Mouse (Mus musculus): ENCODE data around the gene Ccdc6.

Ccdc6 gene

DNA sequence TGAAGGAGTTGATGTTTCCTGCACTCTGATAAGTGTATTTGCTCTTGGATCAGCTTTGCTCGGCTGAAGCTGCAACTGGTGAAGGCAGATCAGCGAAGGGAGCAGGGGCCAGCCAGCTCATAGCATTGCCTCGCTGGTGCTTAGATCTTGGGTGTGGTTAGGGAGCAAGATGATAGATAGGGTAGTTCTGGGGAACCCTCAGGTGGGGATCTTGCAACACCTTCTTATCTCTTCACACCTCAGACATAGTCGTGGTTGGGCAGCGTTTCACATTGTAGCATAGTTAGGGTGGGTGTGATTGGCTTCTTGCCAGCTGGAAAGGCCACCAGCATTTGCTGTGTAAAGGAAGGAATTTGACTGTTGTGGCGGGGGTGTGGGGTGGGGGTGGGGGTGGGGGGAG lies 36.3 kb downstream of the Ccdc6 start:
- DNase-seq, result no peak

DNA sequence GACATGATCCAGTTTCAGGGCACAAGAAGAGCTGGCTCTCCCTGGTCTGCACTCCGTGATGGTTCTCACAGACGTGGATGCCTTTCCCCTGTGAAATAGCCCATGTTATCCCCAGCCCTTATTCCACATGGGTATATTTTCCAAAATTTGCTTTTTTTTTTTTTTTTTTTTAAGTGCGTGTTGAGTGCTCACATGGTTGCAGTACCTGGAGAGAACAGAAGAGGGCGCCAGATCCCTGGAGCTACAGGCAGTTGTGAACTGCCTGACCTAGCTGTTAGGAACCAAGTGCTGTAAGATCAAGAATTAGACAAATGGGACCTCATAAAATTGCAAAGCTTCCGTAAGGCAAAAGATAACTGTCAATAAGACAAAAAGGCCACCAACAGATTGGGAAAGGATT lies 38.8 kb downstream of the Ccdc6 start:
- DNase-seq, result no peak

DNA sequence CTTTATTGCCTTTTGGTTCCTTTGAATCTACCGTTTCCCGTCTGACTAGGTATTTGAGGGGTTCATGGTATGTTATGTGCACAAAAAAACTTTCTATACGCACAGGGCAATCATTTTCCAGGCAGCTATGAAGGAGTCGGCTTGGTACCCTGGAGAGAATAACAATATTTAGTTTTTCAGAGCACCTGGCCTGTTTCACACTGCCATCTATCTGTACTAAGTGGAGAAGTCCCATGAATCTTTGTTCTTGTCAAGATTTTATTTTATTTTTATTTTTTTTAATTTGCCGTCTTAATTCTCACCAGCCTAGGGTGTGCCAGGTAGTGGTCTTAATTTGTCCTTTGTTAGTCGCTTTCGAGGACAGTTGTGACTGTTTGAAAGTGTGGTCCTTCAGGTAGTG lies 40.7 kb downstream of the Ccdc6 start:
- no peak for DNase-seq

DNA sequence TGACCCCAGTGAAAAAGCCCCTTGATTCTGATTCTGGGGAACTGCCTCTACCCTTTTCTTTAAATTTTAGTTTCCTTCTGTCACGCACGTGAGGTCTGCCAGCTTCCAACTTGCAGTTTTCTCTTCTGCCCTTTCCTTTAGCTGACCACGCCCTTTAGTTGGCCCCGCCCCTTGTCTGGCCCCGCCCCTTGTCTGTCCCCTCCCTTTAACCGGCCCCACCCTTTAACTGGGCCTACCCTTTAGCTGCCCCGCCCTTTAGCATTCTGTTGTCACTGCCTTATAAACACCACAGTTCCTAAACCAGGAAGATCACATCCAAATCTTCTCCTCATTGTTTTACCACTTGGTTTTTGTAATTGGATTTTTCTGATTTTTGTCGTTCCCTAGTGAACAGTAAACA lies 41.2 kb downstream of the Ccdc6 start:
- DNase-seq, result no peak

DNA sequence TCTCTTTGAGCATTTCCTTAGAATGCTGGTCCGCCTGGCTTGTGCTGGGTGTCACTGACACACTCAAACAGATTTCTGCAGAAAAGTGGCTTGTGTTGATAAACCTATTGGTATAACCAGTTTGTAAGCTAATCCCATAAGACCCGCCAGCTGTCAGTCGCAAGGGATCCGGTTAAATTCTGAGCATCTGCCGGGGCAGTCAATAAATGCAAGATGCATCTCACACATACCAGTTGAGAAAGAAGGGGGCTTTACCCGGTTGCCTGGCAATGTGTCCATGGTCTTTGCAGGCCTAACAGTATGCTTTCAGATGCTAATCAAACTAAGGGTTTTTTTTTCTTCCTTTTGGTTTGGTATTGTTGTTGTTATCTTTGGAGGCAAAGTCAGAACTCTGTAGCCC lies 42.4 kb downstream of the Ccdc6 start:
- no peak for DNase-seq

DNA sequence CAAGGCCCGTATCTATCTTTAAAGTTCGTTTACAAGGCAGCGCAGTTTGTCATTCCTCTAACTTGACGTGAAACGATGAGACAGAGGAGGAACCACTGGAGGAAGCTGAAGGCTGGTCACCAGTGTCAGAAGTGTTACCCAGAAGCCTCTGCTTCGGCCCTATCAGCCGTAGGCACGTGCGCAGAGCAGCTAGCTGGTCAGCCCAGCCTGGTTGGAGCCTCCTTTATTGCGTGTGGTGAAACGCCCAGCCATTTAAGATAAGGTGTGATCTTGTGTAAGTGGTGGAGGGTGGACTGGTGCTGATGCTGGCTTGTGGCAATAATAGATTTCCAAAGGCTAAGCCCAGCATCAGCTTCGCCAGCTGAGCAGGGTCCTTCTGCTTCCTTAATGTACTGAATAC lies 43.5 kb downstream of the Ccdc6 start:
- no peak for DNase-seq

DNA sequence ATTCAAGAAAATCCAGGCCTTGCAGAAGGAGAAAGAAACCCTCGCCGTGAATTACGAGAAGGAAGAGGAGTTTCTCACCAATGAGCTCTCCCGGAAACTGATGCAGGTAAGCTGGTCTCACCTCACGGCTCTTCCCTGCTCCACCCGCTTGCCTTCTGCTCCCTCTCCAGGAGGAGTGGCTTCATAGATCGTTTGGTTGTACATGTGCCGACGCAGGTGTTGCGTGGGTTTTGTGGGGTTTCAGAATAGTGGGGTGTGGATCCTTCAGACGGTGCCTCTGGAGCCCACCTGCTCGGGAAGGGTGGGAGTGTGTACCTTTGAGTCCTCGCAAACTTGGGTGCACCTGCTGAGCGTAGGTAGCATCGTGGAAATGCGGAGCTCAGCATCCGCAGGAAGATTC lies 45.7 kb downstream of the Ccdc6 start:
- no peak for DNase-seq

DNA sequence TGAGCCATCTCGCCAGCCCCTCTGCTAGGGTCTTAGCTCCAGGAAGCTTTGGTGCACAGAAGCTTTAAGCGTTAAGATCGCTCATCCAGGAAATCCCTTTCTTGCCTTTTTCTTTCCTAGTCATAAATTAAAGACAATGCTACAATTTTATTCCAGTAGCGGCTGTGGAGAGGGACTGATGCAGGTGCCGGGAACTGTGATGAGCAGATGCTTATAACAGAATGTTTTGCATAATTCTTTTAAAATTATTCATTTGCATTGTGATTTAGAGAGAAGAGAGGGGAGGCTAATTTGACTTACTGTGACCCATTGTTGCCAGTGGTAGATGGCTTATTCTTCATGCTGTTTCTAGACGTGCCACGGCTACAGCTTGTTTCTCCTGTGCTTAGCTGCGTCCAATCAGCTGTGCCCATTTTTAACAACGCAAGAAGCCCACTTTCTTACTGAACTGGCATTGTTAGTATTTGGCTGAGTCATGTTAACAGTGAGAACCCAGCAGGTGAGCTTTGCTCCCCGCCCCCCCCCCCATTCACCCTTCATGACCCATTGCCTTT lies 47.2 kb downstream of the Ccdc6 start:
- no peak for DNase-seq

DNA sequence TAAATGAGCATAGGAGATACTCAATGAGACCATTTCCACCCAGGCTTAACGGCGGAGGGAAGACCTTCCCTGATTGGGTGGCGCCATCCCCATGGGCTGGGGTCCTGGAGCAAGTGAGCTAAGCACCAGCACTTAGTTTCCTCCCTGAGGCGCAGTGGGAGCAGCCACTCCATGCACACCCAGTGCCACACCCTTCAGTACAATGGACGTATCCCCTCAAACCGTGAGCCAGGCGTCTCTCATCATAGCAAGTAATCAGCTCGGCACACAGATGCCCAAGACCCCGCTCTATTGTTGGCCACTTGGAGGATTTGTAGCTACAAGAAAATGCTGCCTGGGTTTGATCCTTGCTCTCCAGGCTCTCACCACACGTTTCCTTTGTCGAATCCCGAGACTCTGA lies 49.0 kb downstream of the Ccdc6 start:
- DNase-seq, result no peak

DNA sequence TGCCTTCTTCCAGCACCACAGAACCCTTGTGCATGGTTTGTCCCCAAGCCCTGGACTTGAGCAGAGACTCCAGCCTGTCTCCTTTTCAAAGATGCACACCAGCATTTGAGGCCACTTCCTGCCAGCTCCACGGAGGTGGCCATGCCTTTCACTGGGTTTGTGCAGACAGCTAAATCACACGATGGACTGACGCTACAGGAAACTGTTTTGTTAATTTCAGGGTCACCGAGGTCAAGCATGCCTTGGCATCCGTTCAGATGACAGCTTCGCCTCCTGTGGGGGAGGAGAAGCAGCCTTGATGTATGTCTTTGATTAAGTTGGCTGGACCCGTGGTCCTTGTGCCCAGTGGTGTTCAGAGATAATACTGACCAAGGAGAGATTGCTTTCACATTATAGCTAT lies 52.2 kb downstream of the Ccdc6 start:
- DNase-seq, result no peak

DNA sequence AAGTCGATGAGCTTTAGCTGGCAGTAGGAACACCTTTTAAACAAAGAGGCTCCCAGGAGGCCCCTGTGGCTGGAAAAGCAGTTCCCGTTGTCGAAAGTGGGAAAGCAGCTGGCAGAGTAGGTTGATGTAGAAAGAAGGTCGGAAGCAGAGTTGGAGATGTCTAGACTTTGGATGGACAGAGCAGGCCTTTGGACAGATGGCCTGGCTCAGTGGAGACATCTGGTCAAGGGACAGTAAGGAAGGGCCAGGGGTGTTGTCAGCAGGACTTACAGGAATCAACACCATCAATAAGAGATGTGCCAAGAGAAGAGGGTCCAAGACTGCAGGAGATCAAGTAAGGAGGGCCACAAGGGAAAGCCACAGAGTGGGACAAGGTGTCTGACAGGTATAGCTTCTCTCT lies 53.4 kb downstream of the Ccdc6 start:
- no peak for DNase-seq

DNA sequence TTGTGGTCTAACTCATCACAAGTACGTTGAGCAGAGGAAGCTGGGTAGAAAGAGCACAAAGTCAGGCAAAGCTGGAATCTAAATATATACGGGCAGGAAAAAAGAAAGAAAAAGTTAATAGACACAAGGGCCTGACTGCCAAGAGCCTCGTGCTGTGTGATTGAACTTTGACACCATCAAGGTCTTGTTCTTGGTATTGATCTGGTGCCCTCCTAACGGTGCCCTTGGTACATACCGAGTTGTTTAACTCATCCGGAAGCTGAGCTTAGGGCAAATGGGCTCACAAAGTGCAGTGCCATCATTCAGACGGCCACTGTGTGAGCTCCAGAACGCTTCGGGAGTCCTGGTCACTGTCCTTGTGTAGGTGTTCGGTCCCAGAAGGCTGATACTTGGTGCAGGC lies 54.2 kb downstream of the Ccdc6 start:
- no peak for DNase-seq

DNA sequence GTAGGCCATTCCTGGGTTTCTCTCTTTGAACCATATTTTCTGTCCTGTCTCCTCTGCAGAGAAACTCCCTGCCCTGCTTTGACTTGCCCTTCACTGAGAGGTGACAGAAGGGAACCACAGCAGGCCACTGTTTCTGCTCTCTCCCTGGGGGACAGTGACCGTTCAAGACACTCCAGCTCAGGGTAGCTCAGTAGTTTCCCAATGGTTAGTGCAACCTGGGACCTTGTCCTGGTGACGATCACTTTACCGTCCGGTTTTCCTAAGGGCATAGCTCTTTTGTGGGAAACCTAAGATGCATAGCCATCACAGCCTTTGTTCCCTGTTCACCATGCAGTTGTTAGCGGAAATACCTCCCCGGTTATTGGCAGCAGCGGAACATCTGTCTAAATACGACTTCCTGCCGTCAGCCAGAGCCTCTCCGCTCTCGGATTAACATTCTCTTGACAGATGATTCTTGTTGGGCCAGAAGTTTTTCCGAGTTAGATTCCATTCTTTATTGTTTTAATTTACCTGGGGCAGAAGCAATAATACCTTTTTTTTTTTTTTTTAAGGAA lies 55.3 kb downstream of the Ccdc6 start:
- no peak for DNase-seq

DNA sequence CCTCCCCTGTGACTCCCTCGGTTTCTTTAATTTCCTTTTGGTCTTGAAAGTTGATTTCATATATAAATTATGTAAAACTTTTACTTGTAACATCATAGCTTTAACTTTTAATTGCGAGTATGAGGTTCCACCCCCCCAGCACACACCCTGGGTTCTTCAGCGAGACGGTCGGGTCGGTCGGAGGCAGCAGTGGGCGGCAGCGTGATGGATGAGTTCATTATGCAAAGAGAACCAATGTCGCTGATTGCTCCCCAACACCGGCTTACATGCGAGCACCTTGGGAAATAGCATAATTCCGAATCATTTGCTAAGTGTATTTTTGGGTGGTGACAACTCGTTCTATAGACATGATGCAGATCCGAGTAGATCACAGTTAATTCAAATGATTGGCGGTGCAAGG lies 56.9 kb downstream of the Ccdc6 start:
- no peak for DNase-seq

DNA sequence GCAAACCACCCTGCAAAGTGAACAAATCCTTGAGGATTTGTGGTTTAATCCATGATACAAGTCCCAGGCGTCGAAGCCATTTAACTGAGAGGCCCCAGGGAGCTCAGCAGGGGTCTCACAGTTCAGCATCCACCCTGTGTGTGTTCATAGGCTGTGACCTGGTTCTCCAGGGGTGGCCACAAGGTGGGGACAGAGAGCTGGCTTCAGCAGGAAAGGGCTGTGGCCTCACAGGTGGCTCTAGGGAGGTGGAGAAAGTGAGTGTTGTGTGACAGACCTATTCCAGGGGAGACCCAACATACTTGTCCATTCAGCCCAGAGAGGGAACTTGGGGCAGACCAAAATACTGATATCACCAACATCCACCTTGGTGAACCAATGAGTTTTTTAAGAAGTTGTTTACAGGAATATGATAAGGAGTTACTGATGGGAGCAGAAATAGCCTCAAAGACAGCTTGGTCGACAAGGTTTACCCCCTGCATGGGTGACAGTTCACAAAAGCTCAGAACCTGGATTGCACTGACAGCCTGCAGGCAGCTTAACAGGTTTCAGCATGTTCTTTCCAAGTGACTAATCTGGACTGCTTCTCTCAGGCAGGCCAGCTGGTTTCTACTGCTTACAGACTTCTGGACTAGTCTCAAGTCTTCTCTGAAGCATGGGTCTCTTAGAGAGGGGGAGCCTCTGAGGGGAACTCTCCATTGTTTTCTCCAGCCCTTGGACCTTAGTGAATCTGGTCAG lies 59.7 kb downstream of the Ccdc6 start:
- peak; percentile 63 to 64 for DNase-seq

DNA sequence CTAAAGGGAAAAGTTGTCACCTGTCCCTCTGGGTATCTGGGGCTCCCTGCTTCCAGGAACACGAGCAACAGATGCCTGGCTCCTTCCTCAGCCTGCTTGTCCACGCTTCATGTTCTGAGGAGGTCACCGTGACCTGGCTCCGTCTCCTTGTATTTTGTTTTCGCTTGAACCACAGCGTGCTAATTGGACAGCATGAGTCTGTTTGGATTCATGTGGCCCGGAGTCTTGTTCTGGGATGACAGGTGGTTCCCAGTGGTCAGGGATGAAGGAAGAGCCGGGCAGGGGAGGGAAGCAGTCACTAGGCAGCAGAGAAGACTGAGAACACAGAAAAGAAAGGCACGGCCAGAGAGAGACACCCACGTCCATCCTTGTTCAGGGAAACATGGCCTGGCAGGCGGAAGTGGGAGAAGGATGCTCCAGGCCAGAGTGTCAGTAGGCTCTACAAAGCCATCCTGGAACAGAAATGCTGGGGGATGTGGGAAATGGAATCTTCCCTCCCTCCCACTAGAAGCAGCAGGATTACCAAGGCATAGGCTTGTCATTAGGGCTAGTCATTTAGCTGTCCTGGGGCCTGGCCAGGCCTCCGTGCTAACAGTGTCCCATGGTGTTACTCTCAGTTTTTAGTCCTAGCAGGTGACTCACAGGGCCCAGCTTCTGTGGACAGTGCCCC lies 62.9 kb downstream of the Ccdc6 start:
- DNase-seq, result peak; percentile 52 to 64

DNA sequence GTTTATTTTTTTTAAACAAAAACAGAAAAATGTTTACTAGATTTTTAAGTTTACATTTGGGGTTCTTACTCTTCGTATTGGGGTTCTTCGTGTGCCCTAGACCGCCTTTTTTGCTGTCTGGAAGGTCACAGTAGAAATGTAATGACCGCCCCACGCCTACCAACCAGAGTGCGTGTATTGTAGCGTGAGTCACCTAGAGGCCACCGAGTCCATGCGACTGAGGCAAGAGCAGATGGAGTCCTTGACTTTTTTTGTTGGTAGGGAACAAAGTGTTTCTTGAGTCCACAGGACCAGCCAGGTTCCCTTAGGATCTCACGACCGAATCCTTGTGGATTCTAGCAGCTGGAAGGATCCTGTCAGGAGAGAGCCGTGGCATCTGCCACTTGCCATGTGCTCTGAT lies 63.9 kb downstream of the Ccdc6 start:
- no peak for DNase-seq

DNA sequence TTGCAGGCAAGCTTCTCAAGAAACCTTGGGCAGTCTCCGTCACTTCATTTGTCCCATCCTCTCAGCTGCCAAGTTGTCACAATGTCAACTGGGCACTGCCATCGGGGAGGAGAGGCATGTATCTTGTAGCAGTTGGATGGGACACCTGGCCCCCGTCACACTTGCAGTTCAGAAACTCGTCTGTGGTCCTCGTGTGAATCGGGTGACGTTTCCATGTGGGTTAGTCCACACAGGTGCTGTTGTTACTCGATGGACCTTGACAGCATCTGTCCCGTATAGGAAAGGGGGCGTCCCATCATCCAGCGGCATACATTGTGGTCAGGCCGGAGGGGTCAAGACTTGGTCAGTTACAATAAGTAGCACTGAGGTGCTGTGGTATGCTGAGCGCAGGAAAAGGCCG lies 64.6 kb downstream of the Ccdc6 start:
- DNase-seq, result no peak

DNA sequence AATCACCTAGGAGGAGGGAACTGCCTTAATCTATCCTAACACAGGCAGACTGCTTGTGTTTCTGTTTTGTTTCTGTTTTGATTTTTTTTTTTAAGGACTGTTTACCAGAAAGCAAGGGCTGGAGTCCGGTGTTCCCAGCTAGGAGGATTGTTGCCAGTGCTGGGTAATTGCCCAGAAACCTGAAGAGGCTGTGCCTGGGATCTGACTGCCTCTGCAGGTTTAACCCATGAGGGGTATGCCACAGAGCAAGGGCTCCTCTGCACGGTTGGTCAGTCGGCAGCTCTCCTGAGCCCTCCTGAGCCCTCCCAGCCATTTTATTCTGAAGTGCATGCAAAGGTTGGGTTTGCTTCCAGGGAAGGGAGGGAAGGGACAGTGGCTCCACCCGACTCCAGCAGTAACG lies 66.8 kb downstream of the Ccdc6 start:
- DNase-seq, result peak; percentile 65 to 76

DNA sequence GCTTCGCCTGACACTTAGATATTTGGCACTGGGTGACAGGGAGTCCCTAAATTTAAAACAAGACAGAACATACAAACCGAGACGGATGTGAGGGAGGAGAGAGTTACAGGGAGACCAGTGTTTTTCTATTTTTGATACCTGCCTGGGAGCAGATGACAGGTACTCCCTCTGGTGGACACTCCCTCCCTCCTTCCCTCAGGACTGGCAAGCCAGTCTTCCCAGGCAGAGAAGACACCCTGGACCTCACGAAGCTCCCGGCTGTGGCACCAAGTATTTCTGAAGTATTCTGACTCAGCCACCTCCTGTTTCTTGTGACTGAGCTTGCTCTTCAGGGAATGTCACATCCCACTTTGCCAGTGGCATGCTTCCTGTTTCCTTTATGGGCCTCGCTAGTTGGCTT lies 69.0 kb downstream of the Ccdc6 start:
- peak; percentile 59 to 73 for DNase-seq

DNA sequence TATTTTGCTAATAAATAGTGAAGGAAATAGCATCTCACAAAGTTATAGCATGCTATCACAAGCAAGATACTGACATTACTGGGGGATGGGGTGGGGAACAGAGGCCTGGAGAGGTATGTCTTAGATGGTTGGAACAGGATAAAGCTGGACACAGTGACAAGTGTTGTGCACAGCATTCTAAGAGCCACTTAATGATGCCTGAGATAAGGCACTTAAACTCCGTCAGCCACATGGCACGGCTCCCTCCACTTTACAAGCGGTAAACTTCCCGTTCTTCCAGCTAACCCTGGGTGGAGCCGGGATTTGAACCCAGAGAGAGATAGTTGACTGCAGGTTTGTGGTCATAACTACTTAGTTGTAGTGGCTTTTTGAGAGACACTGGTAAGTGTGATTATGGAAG lies 69.5 kb downstream of the Ccdc6 start:
- DNase-seq, result no peak

DNA sequence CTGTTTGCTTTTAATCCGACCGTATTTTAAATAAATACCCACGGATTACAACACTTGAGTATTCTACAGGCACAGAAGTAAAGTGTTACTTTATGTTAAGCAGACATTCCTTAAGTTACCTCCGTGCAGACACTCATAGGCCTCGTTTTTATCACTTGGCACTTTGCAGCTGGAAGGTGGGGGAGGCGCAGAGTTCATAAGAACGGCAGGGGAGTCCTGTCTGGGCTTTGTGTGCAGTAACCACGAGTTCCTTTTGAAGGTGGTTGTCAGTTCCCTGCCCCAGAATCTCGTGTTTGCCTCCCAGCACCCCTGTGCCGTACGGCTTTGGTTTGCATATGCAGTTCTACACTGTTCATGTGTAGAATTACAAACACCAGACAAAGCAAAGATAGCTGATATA lies 70.7 kb downstream of the Ccdc6 start:
- DNase-seq, result no peak

DNA sequence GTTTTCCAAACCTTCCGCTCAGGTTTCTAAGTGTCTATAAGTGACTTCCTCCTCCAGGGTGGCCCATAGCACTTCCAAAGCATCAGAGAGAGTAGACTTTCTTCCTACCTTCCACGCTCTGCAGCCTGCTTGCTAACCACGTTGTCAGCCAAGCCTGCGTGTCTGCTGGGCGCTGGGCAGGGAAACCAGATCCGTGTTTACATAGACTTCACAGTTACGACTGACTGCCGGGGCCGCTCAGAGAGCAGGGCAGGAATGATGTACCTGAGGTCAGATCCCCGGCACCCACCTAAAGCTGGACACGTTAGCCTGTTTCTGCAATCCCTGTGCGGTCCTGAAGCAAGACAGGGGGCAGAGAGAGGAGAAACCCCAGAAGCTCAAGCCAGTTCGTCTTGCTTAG lies 71.5 kb downstream of the Ccdc6 start:
- DNase-seq, result no peak

DNA sequence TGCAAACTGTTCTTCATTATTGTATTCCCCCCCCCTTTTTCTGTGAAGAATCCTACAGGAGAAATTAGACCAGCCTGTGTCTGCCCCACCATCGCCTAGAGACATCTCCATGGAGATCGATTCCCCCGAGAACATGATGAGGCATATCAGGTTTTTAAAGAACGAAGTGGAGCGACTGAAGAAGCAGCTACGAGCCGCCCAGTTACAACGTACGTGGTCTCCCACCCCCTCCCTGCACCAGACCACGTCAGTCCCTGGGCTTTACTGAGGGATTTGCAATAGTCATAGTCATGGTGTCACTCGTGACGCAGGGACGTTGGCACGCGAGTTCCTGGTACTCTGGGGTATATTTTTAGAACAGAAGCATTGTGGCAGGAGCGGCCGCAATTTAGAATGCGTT lies 72.1 kb downstream of the Ccdc6 start:
- DNase-seq, result no peak
